Comparison of ENCODE assay signal across 21 mouse cellular contexts in the genomic region with DNA sequence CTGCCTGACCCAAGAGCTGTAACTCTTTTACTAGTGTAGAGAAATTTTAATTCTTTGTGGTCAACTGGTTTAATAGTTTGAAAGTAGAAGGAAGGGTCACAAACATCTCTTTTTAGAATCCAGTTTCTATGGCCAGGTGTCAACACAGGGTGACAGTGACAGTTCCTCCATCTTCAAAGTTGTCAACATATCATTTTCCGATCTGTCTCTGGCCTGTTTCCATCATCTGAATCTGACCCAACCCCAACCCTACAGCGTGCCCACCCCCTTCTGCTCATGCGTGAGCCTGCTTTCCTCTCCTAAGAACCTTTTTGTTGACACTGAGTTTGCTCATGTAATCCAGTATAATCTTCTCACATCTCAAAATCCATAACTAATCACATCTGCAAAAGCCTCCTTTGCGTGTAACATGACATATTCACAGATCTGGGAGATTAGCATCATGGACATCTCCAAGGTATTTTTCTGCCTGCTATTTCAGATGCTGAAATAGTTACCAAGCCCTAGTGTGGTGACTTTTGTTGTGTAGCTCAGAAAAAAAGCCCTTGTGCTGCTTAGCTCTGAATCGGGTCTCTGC.
DNase-seq lines count a peak whose midpoint lies in the region; TF ChIP-seq lines count a peak whose summit lies in the region.
"Had no signal": no experiment of that assay in that cellular context is flagged by ENCODE, and none has a peak within 500 bp of the region (broad histone marks: within the 10 kb centered on the region; RNA-seq: fewer than 3 reads in every experiment).

No protein-coding gene starts in this region.

- TF ChIP-seq CTCF in spleen, adult 2 months (IDR thresholded peaks at IDR 0.05; ENCODE audit: extremely low read depth, insufficient read depth, insufficient read length, insufficient replicate concordance) = no peak
- no peak for TF ChIP-seq CTCF in bone marrow macrophage, adult 2 months (IDR thresholded peaks at IDR 0.05; ENCODE audit: low read depth, low read length)

- no peak overlapping the region for H3K4me3 ChIP-seq in spleen, adult 2 months (ENCODE audit: extremely low read depth, insufficient read depth, insufficient read length)
- H3K4me3 ChIP-seq in bone marrow macrophage, adult 2 months (ENCODE audit: insufficient read depth, low read length) = no peak overlapping the region
- H3K4me3 ChIP-seq: embryonic facial prominence, embryonic 15.5 days; erythroblast, embryonic 14.5 days; forebrain, embryonic 10.5 days; forebrain, embryonic 15.5 days; heart, embryonic 10.5 days; hindbrain, embryonic 13.5 days had no signal

- WGBS in spleen, adult 2 months = 33% methylated on average over 5 of the region's 5 CpGs

- peak; percentile 1 for DNase-seq in embryo, embryonic 10 days (ENCODE audit: low spot score)
- DNase-seq in embryo, embryonic 10.5 days (ENCODE audit: low spot score) = no peak
- DNase-seq in spleen, adult 2 months (ENCODE audit: low read depth in 1 of 2, low spot score in 2 of 2) = peak in 1 of 2 experiments; percentile 3
- DNase-seq in spleen, postnatal 14 days (ENCODE audit: low spot score in 2 of 2) = no peak
- peak; percentile 27 for DNase-seq in skeletal muscle tissue, adult 2 months (ENCODE audit: low read depth, low spot score)
- DNase-seq in neural tube, embryonic 10.5 days (ENCODE audit: extremely low spot score, low spot score) = no peak
- DNase-seq in liver = no peak
- DNase-seq: cerebellum, adult 18-20 months; cerebellum, adult 9-11 months; cerebellum, postnatal 36 days; embryo, embryonic 11 days; gastrocnemius, postnatal 36 days; heart, adult 18-20 months had no signal

- no peaks in the 10 kb centered on the region for H3K27me3 ChIP-seq in spleen, adult 2 months (ENCODE audit: control insufficient read depth, insufficient read depth, low read length)
- H3K27me3 ChIP-seq: embryonic facial prominence, embryonic 15.5 days; forebrain, embryonic 15.5 days; hindbrain, embryonic 13.5 days; Patski had no signal

- H3K36me3 ChIP-seq in spleen, adult 2 months (ENCODE audit: control insufficient read depth, insufficient read depth, low read length) = no peaks in the 10 kb centered on the region
- H3K36me3 ChIP-seq: embryonic facial prominence, embryonic 15.5 days; forebrain, embryonic 10.5 days; forebrain, embryonic 15.5 days; heart, embryonic 10.5 days; hindbrain, embryonic 13.5 days had no signal

- no peak for TF ChIP-seq POLR2A in spleen, adult 2 months (IDR thresholded peaks at IDR 0.05; ENCODE audit: low read depth, low read length)
- TF ChIP-seq POLR2A in bone marrow macrophage, adult 2 months (IDR thresholded peaks at IDR 0.05; ENCODE audit: borderline replicate concordance, low read depth, low read length) = no peak

- H3K27ac ChIP-seq in spleen, adult 2 months (ENCODE audit: insufficient read depth, low read length) = peak overlapping the region; percentile 2; the same call in 1 of the 2 replicates
- peak overlapping the region; percentile 34 for H3K27ac ChIP-seq in bone marrow macrophage, adult 2 months (ENCODE audit: insufficient read depth, low read depth, low read length)
- H3K27ac ChIP-seq: embryonic facial prominence, embryonic 15.5 days; forebrain, embryonic 10.5 days; forebrain, embryonic 15.5 days; heart, embryonic 10.5 days; hindbrain, embryonic 13.5 days had no signal

- peaks cover 14% of the 10 kb centered on the region; the same call in 1 of the 2 replicates for H3K4me1 ChIP-seq in spleen, adult 2 months (ENCODE audit: control insufficient read depth, insufficient read depth, insufficient read length)
- H3K4me1 ChIP-seq in bone marrow macrophage, adult 2 months (ENCODE audit: control insufficient read depth, insufficient read depth, low read length) = peaks cover 41% of the 10 kb centered on the region
- H3K4me1 ChIP-seq: forebrain, embryonic 15.5 days; hindbrain, embryonic 13.5 days had no signal

Comparison
In these comparisons a context has a peak if more than half of its experiments do, and no peak if none do; other contexts are left out.
1. DNase-seq: peak in embryo, embryonic 10 days (single experiment) and skeletal muscle tissue, adult 2 months (single experiment); none in embryo, embryonic 10.5 days (single experiment), spleen, postnatal 14 days (0 of 2), neural tube, embryonic 10.5 days (single experiment) and liver (single experiment).